Mouse (Mus musculus) layer of hippocampus, adult 8-10 months (tissue): ENCODE data around the gene Spice1. TPM values are rescaled to one million over a fixed set of nuclear protein-coding genes. Genes with fewer than 3 reads are reported as not detected.

Source experiments
- total RNA-seq, 4 experiments: library from RNA; stranded (reverse); gene quantifications; 2 replicates each; pipeline ENCODE4 v1.2.4; 2022

Gene Spice1
- total RNA-seq, 4 experiments from 2014 or later, result 16.3 to 19.5 (median 17.9) TPM

Other genes starting within 250 kb of the Spice1 start
- gene Atp6v1a, start 207.4 kb upstream of the Spice1 start, total RNA-seq, result 100 to 1,000 TPM; 529 to 603 (median 565) TPM
- 10 to 100 TPM; 59.0 to 71.1 (median 64.7) TPM for gene Naa50, start 207.3 kb upstream of the Spice1 start, total RNA-seq
- gene Usf3, start 173.9 kb upstream of the Spice1 start, total RNA-seq, result 10 to 100 TPM; 35.0 to 41.0 (median 37.8) TPM
- gene Sidt1, start 13.9 kb upstream of the Spice1 start, total RNA-seq, result 10 to 100 TPM; 32.8 to 43.9 (median 39.7) TPM
- gene Cfap44, start 47.7 kb downstream of the Spice1 start, total RNA-seq, result 10 to 100 TPM; 11.5 to 18.0 (median 17.3) TPM
- 10 to 100 TPM; 10.7 to 13.4 (median 12.6) TPM for gene Boc, start 211.8 kb downstream of the Spice1 start, total RNA-seq